Mouse (Mus musculus) left cerebral cortex, postnatal 36 days (tissue): ENCODE measurements around the gene Serpina1e. TPM values are rescaled to one million over a fixed set of nuclear protein-coding genes. Genes with fewer than 3 reads are reported as not detected.

Experiments used
- DNase-seq, 2 experiments: peaks; one replicate each; pipeline ENCODE4 v3.0.0; 2021 to 2022; ENCODE audit warnings: low spot score in 2 of 2, mixed read lengths in 1 of 2
- intact Hi-C: fragments of 180-260 bp; cut with DNase I; formaldehyde crosslinking; loops from one replicate; pipeline ENCODE4 v1.15.1; 2025
- total RNA-seq, 2 experiments: library from RNA; stranded (reverse); gene quantifications; 2 replicates each; pipeline ENCODE4 v1.2.3; 2021

Gene Serpina1e
- not detected for total RNA-seq

DNA sequence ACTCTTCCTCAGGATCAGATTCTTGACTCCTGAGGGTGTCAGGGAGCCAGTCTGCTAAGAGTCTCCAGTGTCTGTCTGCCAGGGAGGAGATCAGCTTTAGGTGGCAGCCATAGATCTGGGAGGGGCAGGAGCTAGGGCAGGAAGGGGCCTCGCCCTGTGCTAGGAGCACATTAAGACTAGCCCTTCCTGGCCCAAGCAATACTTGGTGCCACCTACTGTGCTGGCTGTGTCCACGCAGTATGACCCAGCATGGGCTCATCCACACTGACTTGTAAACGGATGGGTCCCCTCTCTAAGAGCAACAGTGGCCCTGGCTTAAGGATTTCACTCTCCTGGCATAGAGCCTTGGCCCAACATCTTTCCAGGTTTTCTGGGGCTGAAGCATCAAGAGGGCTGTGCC is at the start of gene Serpina1e:
Gene Serpina1e (minus strand): TSS at position 178 of the 400 bp plus-strand sequence.
- no peak for DNase-seq
- intact Hi-C loops = no loop called here

DNA sequence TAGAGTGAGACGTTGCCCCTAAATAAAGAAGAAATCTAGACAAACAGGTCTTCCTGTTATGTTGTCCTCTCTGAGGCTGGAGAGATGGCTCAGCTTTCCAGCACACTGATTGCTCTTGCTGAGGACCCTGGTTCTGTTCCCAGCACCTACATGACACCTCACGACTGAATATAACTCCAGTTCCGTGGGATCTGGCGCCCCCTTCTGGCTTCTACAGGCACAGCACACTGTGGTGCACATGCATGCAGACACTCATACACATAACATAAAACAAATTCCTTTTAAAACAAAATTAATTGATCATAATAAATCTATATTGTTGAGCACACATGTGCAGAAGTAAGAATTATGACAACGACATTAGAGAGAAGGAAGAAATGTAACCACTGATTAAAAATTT is 45.9 kb upstream of the Serpina1e start:
- no peak for DNase-seq
- intact Hi-C loops = no loop called here

DNA sequence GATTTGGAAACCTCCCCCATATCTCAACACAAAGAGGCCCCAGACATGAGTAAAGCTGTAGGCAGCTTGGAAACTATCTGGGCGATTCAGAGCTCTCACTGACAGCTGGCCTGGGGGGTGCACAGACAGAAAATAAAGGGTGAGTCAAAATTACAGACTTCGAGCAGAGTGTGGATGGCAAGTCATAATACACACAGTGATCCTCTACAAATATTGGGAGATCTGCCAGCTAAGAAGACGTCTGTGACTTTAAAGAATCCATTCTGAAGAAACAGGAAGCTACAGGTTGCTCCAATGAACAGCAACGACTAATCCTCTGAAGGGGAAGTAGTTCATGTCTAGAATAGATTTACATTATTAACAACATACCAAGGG is 44.5 kb upstream of the Serpina1e start:
- intact Hi-C loops = no loop called here
- no peak for DNase-seq

GRCm38 (mm10) chr12:104002569-104003237 is 43.9 kb upstream of the Serpina1e start:
- intact Hi-C loops = no loop called here
- no peak for DNase-seq

GRCm38 (mm10) chr12:104000594-104000993 is 41.8 kb upstream of the Serpina1e start:
- DNase-seq = no peak
- intact Hi-C loops = no loop called here

GRCm38 (mm10) chr12:103999611-104000010 is 40.8 kb upstream of the Serpina1e start:
- intact Hi-C loops = no loop called here
- DNase-seq = no peak

DNA sequence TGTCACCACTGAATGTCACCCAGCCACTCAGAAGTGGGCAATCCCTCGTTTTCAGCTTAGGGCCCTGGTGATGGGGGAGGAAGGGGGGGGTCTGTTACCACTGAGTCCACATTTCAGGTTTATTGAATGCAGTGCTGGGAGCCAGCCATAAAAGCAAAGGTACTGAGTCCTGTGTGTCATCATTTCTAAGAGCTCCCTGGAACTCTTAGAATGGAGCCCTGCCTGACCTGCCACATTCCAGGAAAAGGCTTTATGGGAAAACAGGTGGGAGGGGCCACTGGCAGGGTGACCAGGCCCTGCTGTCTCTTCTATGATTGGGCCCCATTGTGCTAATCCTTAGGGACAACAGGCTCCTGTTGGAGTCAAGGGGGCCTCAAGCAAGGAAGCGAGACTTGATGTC is 37.7 kb upstream of the Serpina1e start:
- intact Hi-C loops = no loop called here
- DNase-seq = no peak

DNA sequence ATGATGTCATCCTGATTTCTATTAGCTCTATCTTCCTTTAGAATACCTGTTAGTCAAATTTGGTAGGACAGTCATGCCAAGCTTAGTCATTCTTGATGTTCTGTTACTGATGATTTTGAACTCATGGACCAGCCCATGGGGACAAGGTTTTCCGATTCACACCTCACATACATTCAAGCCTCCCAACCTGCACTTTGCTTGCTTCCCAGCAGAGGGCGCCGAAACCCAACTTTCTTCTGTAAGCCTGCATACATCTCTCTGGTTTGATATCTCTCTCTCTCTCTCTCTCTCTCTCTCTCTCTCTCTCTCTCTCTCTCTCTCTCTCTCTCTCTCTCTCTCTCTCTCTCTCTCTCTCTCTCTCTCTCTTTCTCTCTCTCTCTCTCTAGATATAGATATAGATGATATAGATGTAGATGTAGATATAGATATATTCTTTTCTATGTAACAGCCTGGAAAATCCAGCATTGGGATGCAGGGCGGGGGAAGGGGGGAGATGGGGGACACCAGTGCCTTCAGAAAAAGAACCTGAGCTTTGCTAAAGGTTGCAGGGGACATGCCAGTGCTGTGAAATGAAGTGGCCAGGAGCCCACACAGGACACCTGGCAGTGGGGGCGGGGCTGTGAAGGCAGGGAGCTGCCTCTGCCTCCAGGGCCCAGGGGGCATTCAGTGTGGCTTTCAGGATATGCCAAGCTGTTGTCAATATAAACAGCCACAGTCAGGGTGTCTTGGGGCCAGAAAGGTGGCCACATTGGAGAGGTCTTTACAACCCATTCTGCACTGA is 36.7 kb upstream of the Serpina1e start:
- intact Hi-C loops = loop anchor here (1.0 to 2.0 kb wide), 2 partner anchors 74 to 423 kb away; no protein-coding TSS in a partner anchor
- DNase-seq = peak; percentile 77 to 84

- intact Hi-C loops = no loop called here
- peak in 1 of 2 experiments; percentile 26 for DNase-seq
Measured at GRCm38 (mm10) chr12:103992945-103993344, 34.2 kb upstream of the Serpina1e start.

DNA sequence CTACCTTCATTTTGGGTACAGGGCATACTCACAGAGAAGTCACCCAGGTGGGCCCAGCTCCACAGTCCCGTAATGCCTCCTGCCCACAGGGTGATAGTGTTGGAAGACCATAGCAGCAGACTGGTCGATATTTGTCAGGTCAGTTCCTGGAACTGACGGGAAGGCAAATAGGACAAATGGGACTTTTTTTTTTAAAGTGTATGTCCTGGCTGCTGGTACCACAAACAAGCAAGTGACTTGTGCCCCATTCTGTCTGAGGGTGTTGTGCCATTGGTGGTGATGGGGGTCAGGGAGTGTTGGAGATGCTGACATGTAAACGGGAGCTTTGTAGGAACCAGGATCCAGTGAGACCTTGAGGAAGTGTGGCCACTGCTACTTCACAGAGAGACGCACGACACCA is 31.1 kb upstream of the Serpina1e start, which contains the start of gene Serpina11:
Gene Serpina11 (minus strand): TSS at position 101 of the 400 bp plus-strand sequence.
- intact Hi-C loops = no loop called here
- no peak for DNase-seq

- intact Hi-C loops = no loop called here
- no peak for DNase-seq
Measured at GRCm38 (mm10) chr12:103989514-103989767, 30.7 kb upstream of the Serpina1e start.

- intact Hi-C loops = no loop called here
Measured at GRCm38 (mm10) chr12:103988754-103989513, 30.2 kb upstream of the Serpina1e start.

GRCm38 (mm10) chr12:103985868-103986267 is 27.1 kb upstream of the Serpina1e start:
- no peak for DNase-seq
- intact Hi-C loops = no loop called here

More at GRCm38 (mm10) chr12:103988754-103989513, 30.2 kb upstream of the Serpina1e start:
- no peak for DNase-seq

DNA sequence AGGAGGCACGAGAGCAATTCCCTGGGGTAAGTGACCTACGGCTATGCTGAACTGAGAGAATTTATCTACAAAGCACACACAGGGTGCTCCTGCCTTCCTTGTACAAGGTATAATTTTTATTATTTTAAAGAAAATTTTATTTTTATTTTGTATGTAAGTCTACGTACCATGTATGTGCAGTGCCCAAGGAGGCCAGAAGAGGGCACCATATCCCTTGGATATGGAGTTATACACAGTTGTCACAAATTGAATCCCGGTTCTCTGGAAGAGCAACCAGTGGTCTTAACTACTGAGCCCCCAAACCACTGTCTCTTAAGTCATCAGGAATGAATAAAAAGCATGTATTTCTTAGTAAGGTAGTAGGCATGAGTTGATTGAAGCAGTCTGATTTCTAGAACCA is 26.2 kb upstream of the Serpina1e start:
- no peak for DNase-seq
- intact Hi-C loops = no loop called here

GRCm38 (mm10) chr12:103981646-103982360 is 23.0 kb upstream of the Serpina1e start:
- intact Hi-C loops = no loop called here
- DNase-seq = no peak

GRCm38 (mm10) chr12:103978294-103978693 is 19.5 kb upstream of the Serpina1e start:
- no peak for DNase-seq
- intact Hi-C loops = no loop called here

DNA sequence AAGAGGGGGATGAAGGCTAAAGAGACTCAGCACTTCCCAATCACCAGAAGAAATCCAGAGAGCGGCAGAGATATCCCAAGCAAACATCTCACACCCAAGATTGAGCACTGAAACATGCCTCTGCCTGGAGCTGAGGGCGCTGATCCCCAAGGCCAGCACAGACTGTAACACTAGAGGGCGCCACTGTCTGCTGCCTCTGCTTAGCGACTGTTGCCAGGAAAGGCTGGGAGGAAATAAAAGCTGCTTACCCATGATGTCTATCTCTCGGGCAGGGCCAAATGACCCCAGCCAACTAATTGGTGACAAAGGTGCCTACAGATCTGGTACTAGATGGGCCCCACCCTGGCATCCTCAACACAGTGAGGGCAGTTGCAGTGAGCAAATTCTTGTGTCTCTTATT is 19.1 kb upstream of the Serpina1e start:
- DNase-seq = no peak
- intact Hi-C loops = no loop called here

DNA sequence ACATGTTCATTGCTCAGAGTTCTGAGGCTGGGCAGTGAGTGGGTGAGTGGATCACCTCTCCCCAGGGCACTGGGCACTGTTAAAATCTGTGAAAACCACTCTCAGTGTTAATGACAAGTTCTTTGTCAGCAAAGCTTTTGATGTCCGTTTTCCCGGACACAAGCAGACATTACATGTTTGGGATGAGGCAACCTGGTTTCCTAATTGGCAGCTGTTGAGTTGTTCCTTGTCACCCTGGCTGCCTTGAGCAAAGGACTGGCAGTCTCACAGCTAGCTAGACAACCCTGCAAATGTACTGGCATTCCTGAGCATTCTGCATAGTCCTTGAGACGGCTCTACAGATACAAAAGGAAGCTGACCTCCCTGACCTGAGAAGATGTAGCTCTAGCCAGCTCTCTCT is 18.3 kb upstream of the Serpina1e start:
- no peak for DNase-seq
- intact Hi-C loops = no loop called here

- intact Hi-C loops = no loop called here
- DNase-seq = peak; percentile 34 to 35
Measured at GRCm38 (mm10) chr12:103971080-103971479, 12.3 kb upstream of the Serpina1e start.

DNA sequence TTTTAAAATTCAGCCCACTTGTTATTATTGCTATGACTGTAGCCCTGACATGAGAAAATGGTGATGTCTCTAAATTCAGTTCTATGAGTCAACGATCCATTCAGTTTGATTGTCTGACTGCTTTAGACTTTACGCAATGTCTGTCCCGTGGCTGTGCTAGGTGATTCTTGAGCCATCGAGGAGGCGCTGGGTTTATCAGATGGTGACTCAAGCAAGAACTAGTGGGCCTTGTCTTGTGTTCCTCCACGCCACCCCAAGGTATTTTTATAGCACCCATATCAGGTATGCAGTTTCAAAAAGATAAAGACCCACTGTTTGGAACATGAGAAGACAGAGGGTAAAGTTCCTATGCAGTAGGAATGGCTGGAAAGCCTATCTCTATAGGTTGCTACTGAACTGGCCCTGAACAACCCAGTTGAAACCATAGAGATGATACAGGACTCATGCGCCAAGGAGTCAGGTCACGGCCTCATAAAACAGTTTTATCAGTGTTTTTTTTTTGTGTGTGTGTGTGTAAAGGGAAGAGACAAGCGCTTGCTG is 10.9 kb upstream of the Serpina1e start:
- intact Hi-C loops = no loop called here
- no peak for DNase-seq
